Mouse (Mus musculus): ENCODE results near the gene Tmem204.
A peak's percentile ranks its signal among the peaks of the same experiment; 100 is the strongest.

Tmem204 gene

DNA sequence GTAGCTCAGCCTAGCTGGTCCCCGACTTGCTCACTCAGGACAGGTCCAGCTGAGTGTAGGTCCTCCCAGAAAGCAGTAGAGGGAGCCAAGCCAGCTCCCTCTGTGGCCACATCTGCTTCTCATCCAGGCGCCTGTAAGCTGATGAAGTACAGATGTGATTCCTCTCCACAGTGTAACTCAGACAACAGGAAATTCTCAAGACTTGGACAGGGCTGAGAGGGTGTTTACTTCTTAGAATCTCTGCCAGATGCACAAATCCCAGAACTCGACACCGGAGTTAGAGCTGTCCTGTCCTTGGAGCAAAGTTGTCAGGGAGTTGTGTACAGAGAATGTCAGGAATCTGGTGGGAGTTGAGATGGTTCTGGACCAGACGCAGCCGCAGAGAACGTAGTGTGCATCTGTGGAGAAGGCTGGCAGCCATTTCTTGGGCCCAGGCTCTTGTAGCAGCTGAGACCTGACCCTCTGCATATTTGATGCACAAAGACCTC lies at the start of gene Tmem204:
TSS of gene Tmem204 (minus strand) at position 148 of the 488 bp plus-strand sequence.
- peak; percentile 99 for DNase-seq (ENCODE audit: low read depth, low spot score)

GRCm38 (mm10) chr17:25130060-25130459 lies 46.7 kb upstream of the Tmem204 start:
- no peak for DNase-seq (ENCODE audit: low read depth, low spot score)

- no peak for DNase-seq (ENCODE audit: low read depth, low spot score)
Observed at GRCm38 (mm10) chr17:25127681-25128080, 44.3 kb upstream of the Tmem204 start.

- DNase-seq (ENCODE audit: low read depth, low spot score): peak; percentile 74
Observed at GRCm38 (mm10) chr17:25127079-25127478, 43.7 kb upstream of the Tmem204 start.

- peak; percentile 68 for DNase-seq (ENCODE audit: low read depth, low spot score)
Observed at GRCm38 (mm10) chr17:25125442-25126060, 42.2 kb upstream of the Tmem204 start.

DNA sequence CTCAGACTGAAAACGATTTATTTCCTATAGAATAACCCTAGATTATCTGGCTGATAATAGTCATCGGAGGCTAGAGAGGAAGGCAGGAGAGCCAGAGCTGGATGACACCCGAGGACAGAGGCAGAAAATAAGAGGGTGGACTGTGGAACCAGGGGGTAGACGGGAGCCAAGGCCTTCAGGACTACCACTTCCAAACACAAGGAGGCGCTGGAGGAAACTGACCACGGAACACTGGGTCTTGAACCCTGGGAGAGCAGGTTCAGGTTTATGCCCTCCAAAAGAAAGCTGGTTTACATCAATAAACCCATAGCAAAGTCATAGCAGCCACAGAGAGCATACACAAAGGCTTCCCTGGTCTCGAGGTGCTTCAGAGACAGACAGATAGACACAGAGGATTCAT lies 40.6 kb upstream of the Tmem204 start:
- DNase-seq (ENCODE audit: low read depth, low spot score): no peak

GRCm38 (mm10) chr17:25120406-25120805 lies 37.0 kb upstream of the Tmem204 start, which contains the start of gene Ptx4:
TSS of gene Ptx4 (plus strand) at chr17:25120760.
- no peak for DNase-seq (ENCODE audit: low read depth, low spot score)

DNA sequence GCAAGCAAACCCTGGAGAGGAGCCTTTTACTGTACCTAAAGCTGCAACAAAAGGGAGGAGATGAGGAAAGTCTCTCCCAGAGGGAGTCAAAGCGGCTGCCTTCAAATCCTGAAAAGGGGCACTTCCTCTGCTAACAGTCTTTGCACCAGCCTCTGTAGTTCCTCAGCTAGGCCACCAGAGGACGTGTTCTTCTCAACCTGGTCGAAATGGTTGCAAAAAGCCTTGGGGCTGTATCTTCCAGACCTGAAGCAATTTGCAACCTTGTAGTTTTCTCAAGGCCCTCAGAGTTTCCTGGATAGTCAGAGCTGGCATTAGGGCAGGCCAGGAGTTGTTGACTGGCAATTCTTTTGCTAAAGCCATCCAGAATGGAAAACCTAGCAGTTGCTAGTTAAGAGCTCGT lies 33.9 kb upstream of the Tmem204 start:
- DNase-seq (ENCODE audit: low read depth, low spot score): peak; percentile 58

- DNase-seq (ENCODE audit: low read depth, low spot score): peak; percentile 95
Observed at GRCm38 (mm10) chr17:25115664-25116432, 32.5 kb upstream of the Tmem204 start, which contains the start of gene Telo2. TSS of gene Telo2 (minus strand) at chr17:25115967.

DNA sequence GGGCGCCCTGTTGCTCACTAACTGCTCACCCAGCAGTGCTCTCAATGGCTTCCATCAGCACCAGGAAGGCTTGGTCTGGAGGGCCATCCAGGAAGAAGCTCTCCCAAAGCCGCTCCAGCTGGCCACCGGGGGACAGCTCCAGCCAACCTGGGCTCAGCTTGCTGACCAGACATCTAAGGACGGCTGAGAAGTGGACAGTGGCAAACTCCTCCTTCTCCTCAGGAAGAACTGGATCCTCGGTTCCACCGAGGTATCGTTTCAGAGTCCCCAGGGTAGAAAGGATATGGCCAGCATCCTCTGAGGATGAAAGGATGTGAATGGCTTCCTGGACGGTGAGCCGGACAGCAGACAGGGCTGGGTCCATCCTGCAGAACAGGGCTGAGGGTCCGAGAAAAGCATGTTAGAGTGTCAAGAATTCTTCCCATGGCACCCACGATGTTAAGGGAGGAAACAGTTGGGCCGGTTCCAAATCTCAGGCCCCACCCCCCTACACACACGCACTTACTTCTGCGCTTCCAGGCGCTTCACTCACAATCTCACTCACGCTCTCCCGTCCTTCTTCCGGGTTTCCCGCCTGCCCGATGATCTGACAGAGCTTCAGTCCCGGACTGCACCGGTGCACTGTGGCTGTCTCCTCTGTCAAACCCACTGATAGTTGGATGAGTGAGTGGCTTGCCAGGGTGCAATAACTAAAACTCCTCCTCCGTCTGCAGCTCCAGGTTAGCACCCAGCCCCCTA lies 31.7 kb upstream of the Tmem204 start:
- DNase-seq (ENCODE audit: low read depth, low spot score): peak; percentile 53

DNA sequence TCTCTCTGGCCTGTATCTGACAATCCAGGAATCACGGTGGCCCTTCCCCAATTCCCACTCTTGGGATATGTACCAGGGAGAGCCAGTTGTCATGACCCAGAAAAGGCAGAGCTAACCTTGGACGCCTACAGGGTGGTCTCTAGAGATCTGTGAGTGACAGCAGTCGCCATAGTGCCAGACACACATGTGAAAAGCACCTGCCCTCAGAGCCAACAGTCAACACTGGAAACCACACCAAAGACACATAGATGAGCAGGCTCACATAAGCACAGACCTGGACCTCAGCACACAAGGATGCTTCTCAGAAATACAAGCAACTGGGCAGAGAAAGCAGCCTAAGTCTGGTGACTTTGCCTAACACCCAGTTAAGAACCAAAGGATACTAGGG lies 29.0 kb upstream of the Tmem204 start:
- DNase-seq (ENCODE audit: low read depth, low spot score): no peak

DNA sequence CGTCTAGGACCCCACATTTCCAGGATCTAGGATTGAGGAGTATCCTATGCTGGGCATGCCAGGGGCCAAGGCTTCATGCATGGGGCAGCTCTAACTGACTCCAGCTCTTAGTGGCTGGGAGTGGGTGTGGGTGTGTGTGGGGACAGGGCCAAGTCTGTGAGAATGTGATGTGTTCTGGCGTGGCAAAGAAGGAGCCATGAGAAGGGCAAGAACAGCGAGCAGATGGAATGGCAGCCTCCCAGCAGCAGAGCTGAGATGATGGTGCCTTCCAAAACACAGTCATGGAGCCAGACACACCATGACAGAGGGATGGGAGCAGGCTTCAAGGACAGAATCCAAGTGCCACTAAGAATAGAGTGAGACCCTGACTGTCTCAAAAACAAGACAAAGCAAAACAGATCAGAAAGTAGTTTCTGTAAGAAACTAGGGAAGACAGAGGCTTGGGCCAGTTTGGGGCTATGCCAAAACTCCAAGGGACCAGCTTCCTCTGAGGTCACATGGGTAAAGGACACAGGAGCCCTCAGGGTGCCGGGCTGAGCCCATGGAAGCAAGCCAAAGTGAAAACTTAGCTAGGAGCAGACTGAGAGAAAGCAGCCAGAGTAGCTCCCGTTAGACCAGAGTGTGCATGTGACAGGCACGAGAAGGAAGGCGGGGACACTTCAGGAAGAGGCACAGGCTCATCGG lies 28.5 kb upstream of the Tmem204 start:
- no peak for DNase-seq (ENCODE audit: low read depth, low spot score)

DNA sequence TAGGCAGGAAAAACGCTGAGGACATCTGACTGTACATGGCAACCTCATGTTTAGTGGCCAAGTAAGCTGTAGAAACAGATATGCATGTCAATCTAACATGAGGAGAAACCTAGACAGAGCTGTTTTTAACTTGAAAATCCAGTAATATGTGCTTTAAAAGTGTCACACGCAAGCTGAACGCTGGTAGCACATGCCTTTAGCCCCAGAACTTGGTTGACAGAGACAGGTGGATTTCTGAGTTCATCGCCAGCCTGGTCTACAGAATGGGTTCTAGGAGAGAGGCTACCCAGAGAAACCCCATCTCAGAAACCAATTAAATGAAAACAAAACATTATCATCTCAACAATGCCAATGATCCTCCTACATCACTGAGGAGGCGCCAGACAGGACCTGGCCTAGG lies 27.8 kb upstream of the Tmem204 start:
- DNase-seq (ENCODE audit: low read depth, low spot score): no peak

GRCm38 (mm10) chr17:25110590-25110989 lies 27.2 kb upstream of the Tmem204 start:
- DNase-seq (ENCODE audit: low read depth, low spot score): no peak

GRCm38 (mm10) chr17:25109578-25109977 lies 26.2 kb upstream of the Tmem204 start:
- DNase-seq (ENCODE audit: low read depth, low spot score): peak; percentile 84

- no peak for DNase-seq (ENCODE audit: low read depth, low spot score)
Observed at GRCm38 (mm10) chr17:25107786-25108185, 24.4 kb upstream of the Tmem204 start.

DNA sequence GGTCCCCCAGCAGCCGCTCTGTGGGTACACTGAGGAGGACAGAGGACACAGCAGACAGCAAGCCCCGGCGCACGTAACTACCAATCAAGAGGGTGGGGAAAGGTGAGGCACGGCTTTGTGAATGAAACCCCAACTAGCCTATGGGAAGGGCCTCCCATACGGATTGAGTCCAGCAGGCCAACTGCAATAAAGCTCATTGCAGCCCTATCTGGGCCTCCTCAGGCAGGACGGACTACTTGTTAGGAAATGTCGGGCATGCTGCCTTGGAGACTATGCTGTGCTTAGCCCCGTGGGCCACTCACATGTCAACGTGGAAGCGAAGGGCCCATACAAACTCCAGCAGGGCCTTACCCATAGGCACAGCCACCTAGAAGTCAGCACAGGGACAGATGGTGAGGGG lies 17.9 kb upstream of the Tmem204 start:
- no peak for DNase-seq (ENCODE audit: low read depth, low spot score)

DNA sequence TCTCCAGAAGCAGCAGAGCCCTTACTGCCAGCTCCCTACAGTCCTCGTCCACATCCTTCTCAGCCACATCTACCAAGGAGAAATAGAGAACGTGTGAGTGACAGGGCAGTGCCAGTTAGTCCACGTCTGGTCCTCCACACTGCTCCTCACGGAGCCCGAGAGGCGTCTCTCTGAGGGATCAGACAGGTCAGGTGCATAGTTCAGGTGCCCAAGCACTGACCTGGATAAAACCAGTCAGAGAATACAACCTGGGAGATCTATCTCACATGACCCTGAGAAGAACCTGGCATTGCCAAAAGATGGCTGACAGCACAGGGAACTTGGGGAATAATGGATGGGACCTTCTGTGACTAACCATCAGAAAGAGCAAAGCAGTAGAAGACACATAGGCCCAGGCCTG lies 16.7 kb upstream of the Tmem204 start:
- no peak for DNase-seq (ENCODE audit: low read depth, low spot score)

DNA sequence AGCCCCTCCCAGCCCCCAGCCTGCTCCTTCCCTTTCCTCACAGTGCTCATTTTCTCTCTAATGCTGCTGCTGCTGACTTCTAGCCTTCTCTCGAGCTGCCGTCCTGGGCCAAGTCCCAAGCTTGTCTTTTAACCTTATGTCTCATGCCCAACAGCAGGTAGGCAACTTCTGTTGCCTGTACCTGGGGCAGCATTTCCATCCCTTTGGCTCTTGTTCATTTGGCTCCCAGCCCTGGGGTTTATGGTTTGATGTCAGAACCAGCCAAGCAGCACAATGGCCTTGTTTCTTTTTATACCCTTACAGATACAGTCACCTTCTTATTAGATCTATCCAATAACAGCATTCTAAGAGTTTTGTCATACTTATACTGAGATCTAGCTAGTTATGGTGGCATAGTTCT lies 12.8 kb upstream of the Tmem204 start:
- no peak for DNase-seq (ENCODE audit: low read depth, low spot score)

GRCm38 (mm10) chr17:25090450-25090849 lies 7.1 kb upstream of the Tmem204 start:
- DNase-seq (ENCODE audit: low read depth, low spot score): no peak

DNA sequence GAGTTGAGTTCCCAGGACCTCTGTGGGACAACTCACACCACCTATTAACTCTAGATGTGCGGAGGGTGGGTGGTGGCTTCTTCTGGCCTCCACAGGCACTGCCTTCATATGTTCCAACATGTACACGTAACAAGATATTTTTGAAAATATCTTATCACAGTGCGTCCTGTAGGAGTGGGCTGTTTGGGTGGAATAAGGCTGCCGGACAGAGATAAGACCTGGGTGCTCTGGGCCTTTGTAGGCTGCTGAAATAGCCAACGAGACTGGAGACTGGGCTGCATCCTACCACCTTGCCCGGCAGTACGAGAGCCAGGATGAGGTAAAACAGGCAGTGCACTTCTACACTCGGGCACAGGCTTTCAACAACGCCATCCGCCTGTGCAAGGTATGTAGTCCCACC lies 5.8 kb upstream of the Tmem204 start:
- no peak for DNase-seq (ENCODE audit: low read depth, low spot score)

GRCm38 (mm10) chr17:25086724-25087123 lies 3.3 kb upstream of the Tmem204 start:
- no peak for DNase-seq (ENCODE audit: low read depth, low spot score)

Measured in 3T3-L1 (cell line).